Mouse (Mus musculus) embryonic facial prominence, embryonic 10.5 days (tissue): ENCODE results near the gene Msl2. TPM values are rescaled to one million over a fixed set of nuclear protein-coding genes. Genes with fewer than 3 reads are reported as not detected.

Experiments
- DNase-seq: peaks from one replicate; pipeline ENCODE4 v3.0.0-alpha.2; 2017; ENCODE audit warnings: low spot score
- H3K27ac ChIP-seq: fragments of 300-500 bp; sonication (generic); replicated peaks from 2 replicates; pipeline ENCODE4 v1.5.1; 2016; ENCODE audit warnings: mild to moderate bottlenecking
- H3K27me3 ChIP-seq: fragments of 300-500 bp; sonication (generic); replicated peaks from 2 replicates; pipeline ENCODE4 v1.6.1; 2016; ENCODE audit warnings: low read depth, mild to moderate bottlenecking; ENCODE audit not compliant: poor library complexity, severe bottlenecking
- H3K36me3 ChIP-seq: fragments of 300-500 bp; sonication (generic); replicated peaks from 2 replicates; pipeline ENCODE4 v1.6.1; 2016; ENCODE audit warnings: mild to moderate bottlenecking, moderate library complexity
- H3K4me1 ChIP-seq: fragments of 300-500 bp; sonication (generic); 2 replicates; pipeline ENCODE4 v1.6.1; 2016
- H3K4me3 ChIP-seq: fragments of 300-500 bp; sonication (generic); 2 replicates; pipeline ENCODE4 v1.5.1; 2016; ENCODE audit warnings: mild to moderate bottlenecking, moderate library complexity
- H3K9me3 ChIP-seq: fragments of 300-500 bp; sonication (generic); 2 replicates; pipeline ENCODE4 v1.6.1; 2016; ENCODE audit warnings: mild to moderate bottlenecking
- WGBS: fragments of 180-500 bp; shearing (Covaris S2); methylation state at CpG from one replicate; pipeline ENCODE4 v1.1.7; 2016; 5-methylcytosine and 5-hydroxymethylcytosine counted together
- polyA plus RNA-seq: library from polyadenylated mRNA; unstranded; fragments of >200 nt; fragmentation: Nextera tagmentation; extraction: Ambion mirVana; gene quantifications from 2 replicates; pipeline ENCODE4 v1.2.1, GENCODE M21; 2016

The Msl2 gene
- polyA plus RNA-seq, 1 experiment from 2014 or later: 5.0 TPM

DNA sequence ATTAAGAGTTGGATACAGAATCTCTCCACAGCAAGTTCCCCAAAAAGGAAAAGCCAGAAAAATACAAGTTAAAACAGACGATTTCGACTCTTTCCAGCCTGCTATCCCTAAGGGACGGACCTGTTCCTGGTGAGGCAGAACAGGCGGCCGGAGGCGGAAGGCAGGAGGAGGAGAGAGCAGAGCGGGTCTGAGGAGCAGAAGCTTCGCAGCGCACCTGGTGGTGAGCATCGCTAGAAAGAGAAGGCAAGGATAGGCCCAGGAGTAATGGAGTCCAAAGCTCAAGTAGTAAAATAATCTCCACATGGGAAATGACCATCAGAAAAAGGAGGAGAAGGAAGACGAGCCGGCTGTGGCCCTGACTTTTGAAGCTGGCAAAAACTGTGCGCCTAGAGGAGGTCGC lies 20.6 kb upstream of the Msl2 start:
- H3K9me3 ChIP-seq: peaks cover under 1% of the 10 kb centered on the region; the same call in 1 of the 2 replicates
- DNase-seq: no peak
- no peaks in the 10 kb centered on the region for H3K4me1 ChIP-seq
- 70% methylated on average over 14 of the region's 14 CpGs for WGBS
- no peak overlapping the region for H3K4me3 ChIP-seq
- H3K36me3 ChIP-seq: no peaks in the 10 kb centered on the region
- no peak overlapping the region for H3K27ac ChIP-seq
- no peaks in the 10 kb centered on the region for H3K27me3 ChIP-seq

GRCm38 (mm10) chr9:101057156-101057555 lies 16.7 kb upstream of the Msl2 start:
- WGBS: 88% methylated on average over 4 of the region's 4 CpGs
- no peak for DNase-seq
- no peaks in the 10 kb centered on the region for H3K27me3 ChIP-seq
- peaks cover 3% of the 10 kb centered on the region; the same call in 1 of the 2 replicates for H3K9me3 ChIP-seq
- H3K4me3 ChIP-seq: no peak overlapping the region
- H3K36me3 ChIP-seq: no peaks in the 10 kb centered on the region
- H3K4me1 ChIP-seq: 0 out of 2 replicates have a peak, but pooled peaks cover 2% of the 10 kb centered on the region
- no peak overlapping the region for H3K27ac ChIP-seq

DNA sequence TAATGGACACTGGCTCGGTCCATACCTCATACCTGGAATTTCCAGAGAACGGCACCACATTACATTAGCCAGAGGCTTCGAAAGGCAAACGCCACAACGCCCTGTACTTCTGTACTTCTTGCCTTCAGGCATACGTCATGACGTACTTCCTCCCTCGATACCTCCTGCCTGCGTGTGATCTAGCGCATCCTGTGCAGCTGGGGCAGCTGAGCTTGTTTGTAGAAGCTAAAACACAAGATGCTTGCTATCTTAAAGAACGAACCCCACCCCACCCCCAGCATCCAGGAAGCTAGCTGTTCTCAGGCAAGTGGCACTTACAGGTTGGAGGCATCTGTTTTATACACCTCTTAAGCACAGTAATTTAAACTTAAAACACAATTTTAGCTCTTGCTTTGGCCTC lies 12.9 kb upstream of the Msl2 start:
- 73% methylated on average over 11 of the region's 11 CpGs for WGBS
- DNase-seq: no peak
- Histone ChIP-seq H3K4me3 (no peak overlapping the region), H3K27ac (no peak overlapping the region), H3K9me3 (peaks cover 3% of the 10 kb centered on the region; the same call in 1 of the 2 replicates), H3K27me3 (no peaks in the 10 kb centered on the region), H3K36me3 (no peaks in the 10 kb centered on the region), H3K4me1 (0 out of 2 replicates have a peak, but pooled peaks cover 2% of the 10 kb centered on the region)

DNA sequence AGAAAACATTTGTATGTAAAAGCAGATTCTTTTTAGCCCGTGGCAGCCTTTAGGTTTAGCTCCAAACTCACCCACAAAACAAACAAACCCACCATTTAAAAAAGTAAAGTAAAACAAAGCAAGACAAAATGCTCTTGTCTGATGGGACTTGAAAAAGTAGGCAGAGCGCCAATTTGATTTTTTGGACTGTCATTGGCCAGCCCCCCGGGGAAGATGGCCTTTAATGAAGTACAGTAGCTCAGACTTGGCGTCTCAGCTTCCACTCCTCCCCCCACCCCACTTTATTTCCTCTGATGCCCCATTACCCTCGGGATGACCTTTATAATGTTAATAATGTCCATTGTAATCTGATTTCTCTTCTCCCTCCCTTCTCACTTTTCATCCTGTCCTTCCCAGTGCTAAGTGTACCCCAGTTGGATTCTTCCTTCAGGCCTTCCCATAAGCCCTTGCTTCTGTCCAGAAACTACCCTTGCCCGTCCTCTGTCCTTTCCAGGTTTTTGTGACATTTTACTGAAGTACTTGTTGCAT lies 11.6 kb upstream of the Msl2 start:
- Histone ChIP-seq H3K9me3 (peaks cover 3% of the 10 kb centered on the region; the same call in 1 of the 2 replicates), H3K36me3 (no peaks in the 10 kb centered on the region), H3K27me3 (no peaks in the 10 kb centered on the region), H3K27ac (no peak overlapping the region), H3K4me1 (0 out of 2 replicates have a peak, but pooled peaks cover 2% of the 10 kb centered on the region), H3K4me3 (no peak overlapping the region)
- WGBS: 71% methylated on average over 6 of the region's 6 CpGs
- DNase-seq: no peak

- H3K36me3 ChIP-seq: no peaks in the 10 kb centered on the region
Observed at GRCm38 (mm10) chr9:101065076-101065602, 8.8 kb upstream of the Msl2 start.

DNA sequence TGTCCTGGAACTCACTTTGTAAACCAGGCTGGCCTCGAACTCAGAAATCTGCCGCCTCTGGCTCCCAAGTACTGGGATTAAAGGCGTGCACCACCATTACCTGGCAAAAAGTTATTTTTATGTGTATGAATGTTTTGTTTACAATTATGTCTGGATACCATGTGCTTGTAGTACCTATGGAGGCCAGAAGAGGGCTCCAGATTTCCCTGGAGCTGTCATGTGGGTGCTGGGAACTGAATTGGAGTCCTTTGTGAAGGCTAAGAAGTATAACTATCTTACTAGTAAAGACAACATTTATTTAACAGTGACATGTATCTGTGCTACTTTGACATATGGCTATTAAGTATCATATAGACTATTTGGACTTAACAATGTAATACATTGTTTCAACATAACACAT lies 4.1 kb upstream of the Msl2 start:
- H3K27me3 ChIP-seq: no peaks in the 10 kb centered on the region

More at GRCm38 (mm10) chr9:101065076-101065602, 8.8 kb upstream of the Msl2 start:
- no peak overlapping the region for H3K27ac ChIP-seq
- H3K4me1 ChIP-seq: 0 out of 2 replicates have a peak, but pooled peaks cover 2% of the 10 kb centered on the region
- peaks cover 4% of the 10 kb centered on the region; the same call in 1 of the 2 replicates for H3K9me3 ChIP-seq
- no peaks in the 10 kb centered on the region for H3K27me3 ChIP-seq
- 94% methylated on average over 3 of the region's 3 CpGs for WGBS
- no peak for DNase-seq
- H3K4me3 ChIP-seq: no peak overlapping the region

DNA sequence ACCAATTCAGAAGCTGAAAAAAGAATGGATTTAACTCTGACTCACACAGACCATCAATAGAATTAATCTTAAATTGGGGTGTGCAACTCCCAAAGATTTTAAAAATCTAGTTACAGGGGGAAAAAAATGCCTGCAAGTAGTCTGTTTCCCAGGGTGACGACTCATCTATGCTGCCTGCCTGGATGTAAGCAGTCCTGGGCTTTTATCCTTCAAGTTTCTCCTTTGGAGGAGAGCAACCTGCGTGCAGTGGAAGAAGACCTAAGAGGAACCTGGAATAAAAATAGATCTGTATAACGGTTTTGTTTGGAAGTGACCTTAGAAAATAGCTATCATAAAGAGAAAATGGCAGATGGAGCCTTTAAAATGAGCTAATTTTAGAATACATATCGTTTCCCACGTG lies 1.4 kb upstream of the Msl2 start:
- WGBS: 64% methylated on average over 5 of the region's 5 CpGs
- Histone ChIP-seq H3K9me3 (peaks cover 4% of the 10 kb centered on the region; the same call in 1 of the 2 replicates), H3K4me3 (peak overlapping the region; percentile 99), H3K4me1 (peaks cover 23% of the 10 kb centered on the region), H3K27me3 (no peaks in the 10 kb centered on the region), H3K27ac (peak overlapping the region; percentile 99; the same call in 1 of the 2 replicates), H3K36me3 (no peaks in the 10 kb centered on the region)
- no peak for DNase-seq

More for the DNA sequence above, 4.1 kb upstream of the Msl2 start:
- no peaks in the 10 kb centered on the region for H3K36me3 ChIP-seq
- peaks cover 4% of the 10 kb centered on the region; the same call in 1 of the 2 replicates for H3K9me3 ChIP-seq
- H3K27ac ChIP-seq: no peak overlapping the region
- 92% methylated on average over 3 of the region's 3 CpGs for WGBS
- H3K4me1 ChIP-seq: peaks cover 10% of the 10 kb centered on the region; the same call in 1 of the 2 replicates
- no peak for DNase-seq
- H3K4me3 ChIP-seq: no peak overlapping the region

DNA sequence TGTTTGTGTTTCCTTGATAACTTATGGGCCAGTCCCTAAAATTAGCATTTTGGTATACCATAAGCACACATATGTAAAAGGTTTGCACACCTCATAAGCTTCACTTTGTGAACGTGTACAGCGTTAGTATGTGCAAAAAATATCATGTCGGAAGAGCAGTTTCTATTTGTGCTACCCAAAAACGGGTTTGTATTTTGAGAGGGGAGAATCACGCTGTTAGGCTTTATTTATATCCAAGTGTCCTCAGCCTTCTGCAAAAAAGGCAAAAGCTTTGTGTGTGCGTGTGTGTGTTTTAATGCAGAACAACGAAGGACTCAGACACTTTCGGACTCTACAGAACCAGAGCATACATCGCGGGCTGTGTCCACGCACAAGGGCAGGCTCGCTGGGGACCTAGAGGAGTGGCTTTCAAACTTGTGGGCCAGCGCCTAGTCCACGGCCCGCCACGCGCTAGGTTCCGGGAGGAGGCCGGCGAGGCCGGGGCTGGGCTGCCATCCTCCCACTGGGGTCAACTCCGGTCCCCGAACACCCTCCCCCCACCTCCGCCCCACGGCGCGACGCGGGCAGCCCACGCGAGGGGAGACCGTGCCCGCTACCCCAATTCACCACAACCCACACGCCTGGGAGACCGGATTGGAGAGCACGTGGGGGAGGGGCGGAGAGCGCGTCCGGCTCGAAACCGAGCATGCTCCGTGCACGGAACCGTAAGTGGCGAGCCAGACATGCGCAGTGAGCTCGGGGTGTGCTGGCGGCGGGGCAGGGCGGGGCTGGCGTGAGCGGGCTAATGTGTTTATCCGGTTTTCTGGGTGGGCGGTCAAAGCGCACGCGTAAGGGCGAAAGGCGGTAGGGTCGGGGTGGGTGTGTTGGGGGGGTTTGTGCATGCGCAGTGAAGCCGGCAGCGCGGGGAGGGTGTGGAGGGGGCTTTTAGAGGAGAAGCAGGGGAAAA lies 587 bp upstream of the Msl2 start:
- 2% methylated on average over 65 of the region's 65 CpGs for WGBS
- peak overlapping the region; percentile 99 for H3K27ac ChIP-seq

DNA sequence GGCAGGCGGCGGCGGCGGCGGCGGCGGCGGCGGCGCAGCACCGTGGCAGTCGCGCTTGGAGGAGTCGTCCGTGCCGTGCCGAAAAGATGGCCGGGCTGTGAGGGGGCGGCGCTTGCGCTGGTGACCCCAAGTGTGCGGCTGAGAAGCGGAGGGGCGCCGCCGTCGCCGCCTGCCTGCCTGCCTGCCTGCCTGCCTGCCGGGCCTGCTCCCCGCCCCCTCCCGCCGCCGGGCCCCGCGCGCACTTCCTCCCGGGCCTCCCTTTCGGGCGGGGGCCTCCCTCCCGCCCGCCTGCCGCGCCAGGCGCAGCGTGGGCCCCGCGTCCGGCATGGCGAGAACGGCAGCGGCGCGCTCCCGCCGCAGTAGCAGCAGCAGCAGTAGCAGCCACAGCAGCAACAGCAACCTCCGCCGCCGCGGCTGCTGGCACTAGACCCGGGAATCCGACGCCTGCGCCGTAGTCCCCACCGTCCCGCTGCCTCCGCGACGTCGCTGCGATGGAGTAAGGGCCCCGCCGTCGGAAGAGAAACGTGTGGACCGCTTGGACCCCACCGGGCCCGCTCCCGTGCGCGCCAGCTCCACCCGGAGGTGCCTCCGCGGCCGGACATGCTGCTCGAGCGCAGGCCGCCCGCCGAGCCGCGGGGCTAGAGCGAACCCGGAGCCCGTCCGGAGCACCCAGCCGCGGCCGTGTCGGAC lies 576 bp downstream of the Msl2 start:
- Histone ChIP-seq H3K4me3 (peak overlapping the region; percentile 99), H3K9me3 (no peaks in the 10 kb centered on the region), H3K27me3 (no peaks in the 10 kb centered on the region), H3K4me1 (peaks cover 43% of the 10 kb centered on the region), H3K36me3 (peaks cover 9% of the 10 kb centered on the region; the same call in 1 of the 2 replicates), H3K27ac (peak overlapping the region; percentile 99)
- under 1% methylated on average over 100 of the region's 100 CpGs for WGBS
- peak; percentile 87 for DNase-seq

More for the DNA sequence above, 587 bp upstream of the Msl2 start:
- peak; percentile 99 for DNase-seq
- H3K27me3 ChIP-seq: no peaks in the 10 kb centered on the region
- peaks cover 31% of the 10 kb centered on the region for H3K4me1 ChIP-seq
- peak overlapping the region; percentile 99 for H3K4me3 ChIP-seq
- H3K36me3 ChIP-seq: peaks cover under 1% of the 10 kb centered on the region; the same call in 1 of the 2 replicates
- H3K9me3 ChIP-seq: no peaks in the 10 kb centered on the region

GRCm38 (mm10) chr9:101075091-101075581 lies 1.2 kb downstream of the Msl2 start:
- DNase-seq: peak; percentile 53
- H3K4me3 ChIP-seq: peak overlapping the region; percentile 99
- no peaks in the 10 kb centered on the region for H3K9me3 ChIP-seq
- under 1% methylated on average over 25 of the region's 25 CpGs for WGBS
- H3K27me3 ChIP-seq: no peaks in the 10 kb centered on the region
- H3K4me1 ChIP-seq: peaks cover 48% of the 10 kb centered on the region
- peak overlapping the region; percentile 99 for H3K27ac ChIP-seq
- peaks cover 10% of the 10 kb centered on the region; the same call in 1 of the 2 replicates for H3K36me3 ChIP-seq

- WGBS: under 1% methylated on average over 8 of the region's 8 CpGs
- H3K27ac ChIP-seq: peak overlapping the region; percentile 99; the same call in 1 of the 2 replicates
- no peak for DNase-seq
- H3K4me1 ChIP-seq: peaks cover 49% of the 10 kb centered on the region
- peak overlapping the region; percentile 99 for H3K4me3 ChIP-seq
- H3K27me3 ChIP-seq: no peaks in the 10 kb centered on the region
- H3K9me3 ChIP-seq: no peaks in the 10 kb centered on the region
- H3K36me3 ChIP-seq: peaks cover 12% of the 10 kb centered on the region; the same call in 1 of the 2 replicates
Observed at GRCm38 (mm10) chr9:101075694-101076093, 1.8 kb downstream of the Msl2 start.
